Mouse (Mus musculus) embryonic facial prominence, embryonic 14.5 days (tissue): ENCODE measurements around the gene Cbx7. TPM values are rescaled to one million over a fixed set of nuclear protein-coding genes. Genes with fewer than 3 reads are reported as not detected.

Source experiments
- ATAC-seq: fragments of 200-750 bp; cut with Nextera tagmentation; 2 replicates; pipeline ENCODE4 v1.8.0; 2017; ENCODE audit warnings: low read depth, moderate number of reproducible peaks, moderate TSS enrichment
- DNase-seq: peaks from one replicate; pipeline ENCODE4 v3.0.0-alpha.2; 2015; ENCODE audit warnings: low spot score
- H3K27ac ChIP-seq: fragments of 300-500 bp; sonication (generic); replicated peaks from 2 replicates; pipeline ENCODE4 v1.5.1; 2014; ENCODE audit warnings: low read depth, mild to moderate bottlenecking, low read length, moderate library complexity
- H3K27me3 ChIP-seq: fragments of 300-500 bp; sonication (generic); replicated peaks from 2 replicates; pipeline ENCODE4 v1.6.1; 2014; ENCODE audit warnings: low read length; ENCODE audit not compliant: control insufficient read depth, insufficient read depth
- H3K36me3 ChIP-seq: fragments of 300-500 bp; sonication (generic); 2 replicates; pipeline ENCODE4 v1.6.1; 2014; ENCODE audit warnings: low read length, mixed read lengths; ENCODE audit not compliant: control insufficient read depth, insufficient read depth
- H3K4me1 ChIP-seq: fragments of 300-500 bp; sonication (generic); 2 replicates; pipeline ENCODE4 v1.6.1; 2014; ENCODE audit warnings: antibody characterized with exemption, low read length; ENCODE audit not compliant: control insufficient read depth, insufficient read depth
- H3K4me2 ChIP-seq: fragments of 300-500 bp; sonication (generic); 2 replicates; pipeline ENCODE4 v1.6.1; 2014; ENCODE audit warnings: low read depth, mild to moderate bottlenecking, low read length, moderate library complexity, mixed read lengths
- H3K4me3 ChIP-seq: fragments of 300-500 bp; sonication (generic); 2 replicates; pipeline ENCODE4 v1.5.1; 2014; ENCODE audit warnings: low read depth, mild to moderate bottlenecking, low read length
- H3K9ac ChIP-seq: fragments of 300-500 bp; sonication (generic); 2 replicates; pipeline ENCODE4 v1.6.1; 2014; ENCODE audit warnings: low read depth, mild to moderate bottlenecking, low read length, moderate library complexity, mixed read lengths
- H3K9me3 ChIP-seq: fragments of 300-500 bp; sonication (generic); 2 replicates; pipeline ENCODE4 v1.6.1; 2016; ENCODE audit warnings: low read length; ENCODE audit not compliant: control insufficient read depth
- WGBS: fragments of 180-500 bp; shearing (Covaris S2); extraction: QIAGEN DNeasy Blood & Tissue Kit; methylation state at CpG from one replicate; pipeline ENCODE4 v1.1.7; 2014; 5-methylcytosine and 5-hydroxymethylcytosine counted together
- polyA plus RNA-seq: library from polyadenylated mRNA; unstranded; fragments of >200 nt; fragmentation: Nextera tagmentation; extraction: Ambion mirVana; gene quantifications from 2 replicates; pipeline ENCODE4 v1.2.1, GENCODE M21; 2014

Cbx7 gene
- polyA plus RNA-seq, 1 experiment from 2014 or later: 1.5 TPM

DNA sequence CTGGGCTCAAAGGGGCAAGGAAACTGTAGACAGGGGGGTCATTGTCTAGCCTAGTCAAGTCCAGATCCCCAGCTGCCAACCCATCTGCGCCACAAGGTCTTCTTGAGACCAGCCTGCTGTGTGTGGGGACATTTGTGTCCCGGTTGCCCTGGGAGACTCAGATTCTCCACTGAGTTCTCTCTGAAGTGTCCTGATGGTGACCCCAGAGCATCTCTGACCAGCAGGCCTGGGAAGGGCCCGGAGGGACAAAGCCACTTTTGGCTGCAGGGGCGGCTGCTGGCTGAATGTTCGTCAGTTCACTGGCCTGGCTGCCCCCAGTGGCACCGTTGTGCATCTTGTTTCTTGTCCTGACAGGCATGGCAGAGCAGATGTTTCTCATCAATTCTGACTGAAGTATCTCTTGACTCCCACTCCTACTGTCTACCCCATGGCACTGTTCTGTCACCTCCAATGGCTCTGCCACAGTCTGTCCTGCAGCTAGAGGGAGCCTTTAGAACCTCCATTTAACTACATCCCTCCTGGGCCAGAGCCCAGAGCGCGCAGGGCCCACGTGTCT, 9.5 kb downstream of the Cbx7 start:
- Histone ChIP-seq H3K36me3 (no peaks in the 10 kb centered on the region), H3K4me3 (no peak overlapping the region), H3K9ac (no peak overlapping the region), H3K9me3 (no peaks in the 10 kb centered on the region), H3K4me2 (no peak overlapping the region), H3K4me1 (no peaks in the 10 kb centered on the region), H3K27ac (no peak overlapping the region), H3K27me3 (no peaks in the 10 kb centered on the region)
- ATAC-seq: peak; percentile 44; the same call in 1 of the 2 replicates
- 50% methylated on average over 9 of the region's 9 CpGs for WGBS
- peak; percentile 23 for DNase-seq

DNA sequence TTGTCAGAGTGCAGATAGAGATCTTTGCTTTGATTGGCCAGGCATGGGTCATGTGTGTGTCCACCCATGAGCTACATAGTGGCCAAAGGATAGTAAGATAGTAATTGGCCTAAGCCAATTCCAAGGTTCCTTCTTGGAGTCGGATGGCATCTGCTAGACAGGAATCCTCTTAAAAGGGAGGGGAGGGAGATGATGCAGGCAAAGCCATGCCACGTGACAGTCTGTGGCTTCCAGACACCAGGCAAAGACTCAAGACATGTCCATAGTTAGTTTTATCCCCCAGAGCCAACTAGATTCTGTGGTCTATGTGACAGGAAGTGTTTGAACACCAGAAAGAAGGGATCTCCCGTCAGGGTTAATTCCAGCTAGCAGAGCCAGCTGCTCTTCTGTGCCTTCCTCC, 12.5 kb downstream of the Cbx7 start:
- no peak for ATAC-seq
- H3K4me1 ChIP-seq: no peaks in the 10 kb centered on the region
- 27% methylated on average over 3 of the region's 3 CpGs for whole genome bisulfite sequencing
- H3K27ac ChIP-seq: no peak overlapping the region
- H3K9ac ChIP-seq: no peak overlapping the region
- H3K4me2 ChIP-seq: no peak overlapping the region
- H3K36me3 ChIP-seq: no peaks in the 10 kb centered on the region
- no peaks in the 10 kb centered on the region for H3K9me3 ChIP-seq
- peak; percentile 10 for DNase-seq
- H3K4me3 ChIP-seq: no peak overlapping the region
- no peaks in the 10 kb centered on the region for H3K27me3 ChIP-seq

DNA sequence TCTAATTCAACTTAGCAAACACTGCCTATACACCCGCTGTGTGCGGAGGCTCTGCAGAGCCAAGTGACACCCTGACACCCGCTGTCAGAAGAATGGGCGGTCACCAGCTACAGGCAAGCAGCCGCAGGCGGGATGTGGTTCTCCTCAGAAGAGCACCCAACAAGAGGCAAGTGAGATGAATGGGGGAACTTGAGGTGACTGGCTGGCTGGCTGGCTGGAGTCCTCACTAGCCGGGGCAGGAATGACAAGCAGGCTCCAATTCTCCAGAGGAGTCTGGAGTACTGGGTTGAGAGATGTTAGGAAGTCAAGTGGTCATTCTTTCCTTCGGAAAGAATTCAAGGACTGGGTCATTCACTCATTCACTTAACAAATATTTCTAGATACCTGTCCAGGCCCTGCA, 14.4 kb downstream of the Cbx7 start:
- H3K4me1 ChIP-seq: peaks cover 9% of the 10 kb centered on the region
- no peaks in the 10 kb centered on the region for H3K9me3 ChIP-seq
- DNase-seq: no peak
- no peak overlapping the region for H3K4me3 ChIP-seq
- H3K27me3 ChIP-seq: no peaks in the 10 kb centered on the region
- no peak overlapping the region for H3K9ac ChIP-seq
- WGBS: 88% methylated on average over 8 of the region's 8 CpGs
- H3K36me3 ChIP-seq: no peaks in the 10 kb centered on the region
- ATAC-seq: no peak
- no peak overlapping the region for H3K4me2 ChIP-seq
- no peak overlapping the region for H3K27ac ChIP-seq

DNA sequence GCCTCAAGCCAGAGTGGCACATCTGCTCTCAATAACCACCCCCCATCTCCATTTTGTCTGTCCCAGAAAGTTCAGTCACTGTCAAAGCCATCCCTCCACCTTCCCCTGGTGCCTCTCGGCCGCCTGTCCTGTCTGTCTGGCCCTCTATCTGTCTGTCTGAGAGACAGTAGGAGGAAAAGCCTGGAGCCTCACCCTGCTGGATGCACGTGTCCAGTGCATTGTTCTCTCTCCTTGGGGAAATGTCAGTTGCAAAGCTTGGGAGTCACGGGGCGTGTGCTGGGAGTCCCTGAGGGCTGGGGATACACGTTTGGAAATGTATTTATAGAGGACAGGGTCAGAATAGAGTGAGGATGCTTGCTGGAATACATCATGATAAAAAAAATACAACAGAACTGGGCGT, 17.4 kb downstream of the Cbx7 start:
- 59% methylated on average over 7 of the region's 7 CpGs for WGBS
- Histone ChIP-seq H3K9ac (no peak overlapping the region), H3K4me1 (peaks cover 29% of the 10 kb centered on the region), H3K27me3 (no peaks in the 10 kb centered on the region), H3K9me3 (no peaks in the 10 kb centered on the region), H3K4me3 (no peak overlapping the region), H3K36me3 (no peaks in the 10 kb centered on the region), H3K4me2 (no peak overlapping the region), H3K27ac (no peak overlapping the region)
- DNase-seq (no peak), ATAC-seq (no peak)

DNA sequence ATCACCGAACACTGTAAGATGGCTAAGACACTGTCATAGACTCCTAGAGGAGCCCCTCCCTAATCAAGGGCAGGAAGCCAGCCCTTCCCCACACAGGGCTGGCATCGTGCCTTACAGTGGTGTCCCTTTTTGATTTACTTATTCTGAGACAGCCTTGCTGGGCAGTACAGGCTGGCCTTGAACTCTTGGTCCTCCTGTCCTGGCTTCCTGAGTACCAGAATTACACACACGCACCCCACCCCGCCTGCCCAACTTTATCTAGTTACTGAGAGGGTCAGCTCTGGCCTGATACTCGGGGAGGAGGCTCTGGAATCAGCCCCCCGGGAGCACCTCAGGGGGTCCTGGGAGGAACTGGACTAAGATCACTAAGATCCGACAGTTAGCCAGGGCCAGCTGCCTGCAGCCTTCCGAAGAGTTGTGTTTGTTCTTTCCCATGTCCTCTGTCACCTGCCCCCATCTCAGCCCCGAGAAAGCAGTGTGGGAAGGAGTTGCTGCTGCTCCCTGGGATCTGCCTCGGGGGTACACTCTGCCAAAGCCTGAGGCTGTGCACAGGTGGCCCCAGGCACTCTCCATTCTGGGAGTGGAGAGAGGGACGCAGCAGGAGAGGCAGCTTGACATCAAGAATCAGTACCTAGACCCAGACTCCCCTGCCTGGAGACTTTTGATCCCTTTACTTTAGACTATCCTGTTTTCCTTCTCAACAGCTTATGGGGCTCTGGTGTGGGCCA, 18.3 kb downstream of the Cbx7 start:
- 44% methylated on average over 11 of the region's 11 CpGs for WGBS
- DNase-seq: peak; percentile 48
- peak overlapping the region; percentile 12; the same call in 1 of the 2 replicates for H3K27ac ChIP-seq
- H3K9ac ChIP-seq: peak overlapping the region; percentile 20; the same call in 1 of the 2 replicates
- H3K4me3 ChIP-seq: no peak overlapping the region
- no peaks in the 10 kb centered on the region for H3K36me3 ChIP-seq
- H3K9me3 ChIP-seq: no peaks in the 10 kb centered on the region
- H3K4me1 ChIP-seq: peaks cover 29% of the 10 kb centered on the region
- no peak overlapping the region for H3K4me2 ChIP-seq
- ATAC-seq: no peak
- H3K27me3 ChIP-seq: no peaks in the 10 kb centered on the region

DNA sequence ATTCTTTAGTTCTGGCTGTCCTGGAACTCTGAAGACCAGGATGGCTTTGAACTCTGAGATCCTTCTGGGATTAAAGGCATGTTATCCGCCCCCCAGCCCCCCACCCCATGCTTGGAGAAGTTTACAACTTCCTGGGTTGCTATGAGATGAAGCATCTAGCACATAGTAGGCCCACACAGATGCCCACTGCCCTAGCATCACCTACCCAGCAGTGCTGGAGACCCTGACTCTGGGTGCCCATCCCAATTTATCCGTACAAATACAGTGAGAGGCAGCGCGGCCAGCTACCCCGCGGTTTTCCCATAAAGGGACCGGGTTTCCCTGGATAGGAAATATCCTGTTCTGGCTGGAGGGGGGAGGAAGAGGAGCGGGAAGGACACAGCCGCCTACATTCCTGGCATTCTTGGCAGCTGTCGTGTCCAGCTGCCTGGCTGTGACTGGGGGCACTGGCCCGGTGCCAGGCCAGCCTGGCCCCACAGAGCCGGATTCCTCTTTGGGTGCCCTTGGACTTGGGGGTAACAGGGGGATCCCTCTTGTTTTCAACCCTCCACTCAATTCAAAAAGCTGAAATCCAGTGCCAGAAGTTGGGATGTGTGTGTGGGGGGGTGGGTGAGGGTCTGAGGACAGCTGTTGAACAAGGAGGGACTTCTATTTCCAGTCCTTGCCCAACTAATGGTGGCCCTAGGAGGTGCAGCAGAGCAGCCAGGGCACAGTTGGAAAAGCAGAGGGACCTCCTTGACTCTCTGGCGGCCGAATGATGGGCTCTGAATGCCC, 19.0 kb downstream of the Cbx7 start:
- peak; percentile 80 for DNase-seq
- Histone ChIP-seq H3K4me1 (peaks cover 29% of the 10 kb centered on the region), H3K27me3 (no peaks in the 10 kb centered on the region), H3K4me3 (no peak overlapping the region), H3K9me3 (no peaks in the 10 kb centered on the region), H3K4me2 (no peak overlapping the region; the same call in 1 of the 2 replicates), H3K27ac (peak overlapping the region; percentile 65; the same call in 1 of the 2 replicates), H3K9ac (peak overlapping the region; percentile 20; the same call in 1 of the 2 replicates), H3K36me3 (no peaks in the 10 kb centered on the region)
- ATAC-seq: peak; percentile 20; the same call in 1 of the 2 replicates
- WGBS: 28% methylated on average over 14 of the region's 14 CpGs

DNA sequence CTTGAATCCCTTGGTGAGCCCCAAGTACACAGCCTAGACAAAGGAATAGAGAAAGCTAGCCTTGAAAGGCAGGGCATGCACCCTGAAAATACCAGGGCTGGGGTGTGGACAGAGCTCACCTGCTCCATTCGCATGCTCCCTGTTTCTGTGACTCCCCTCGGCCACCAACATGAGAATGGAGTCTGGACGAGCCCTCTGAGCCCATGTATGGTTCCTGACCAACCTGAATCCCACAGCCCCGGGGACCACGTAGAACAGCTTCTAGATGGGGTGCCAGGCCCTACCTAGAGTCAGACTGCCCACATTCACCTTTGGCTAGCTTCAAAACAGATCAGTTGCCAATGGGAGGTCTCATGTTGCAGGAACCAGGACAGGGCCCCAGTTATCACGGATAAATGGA, 19.7 kb downstream of the Cbx7 start:
- 56% methylated on average over 6 of the region's 6 CpGs for WGBS
- H3K36me3 ChIP-seq: no peaks in the 10 kb centered on the region
- DNase-seq (no peak), ATAC-seq (no peak)
- peaks cover 29% of the 10 kb centered on the region for H3K4me1 ChIP-seq
- H3K4me3 ChIP-seq: no peak overlapping the region
- H3K27ac ChIP-seq: peak overlapping the region; percentile 65; the same call in 1 of the 2 replicates
- no peaks in the 10 kb centered on the region for H3K9me3 ChIP-seq
- H3K9ac ChIP-seq: 0 out of 2 replicates have a peak overlapping the region, but pooled peaks have one; percentile 1
- H3K27me3 ChIP-seq: no peaks in the 10 kb centered on the region
- H3K4me2 ChIP-seq: no peak overlapping the region

DNA sequence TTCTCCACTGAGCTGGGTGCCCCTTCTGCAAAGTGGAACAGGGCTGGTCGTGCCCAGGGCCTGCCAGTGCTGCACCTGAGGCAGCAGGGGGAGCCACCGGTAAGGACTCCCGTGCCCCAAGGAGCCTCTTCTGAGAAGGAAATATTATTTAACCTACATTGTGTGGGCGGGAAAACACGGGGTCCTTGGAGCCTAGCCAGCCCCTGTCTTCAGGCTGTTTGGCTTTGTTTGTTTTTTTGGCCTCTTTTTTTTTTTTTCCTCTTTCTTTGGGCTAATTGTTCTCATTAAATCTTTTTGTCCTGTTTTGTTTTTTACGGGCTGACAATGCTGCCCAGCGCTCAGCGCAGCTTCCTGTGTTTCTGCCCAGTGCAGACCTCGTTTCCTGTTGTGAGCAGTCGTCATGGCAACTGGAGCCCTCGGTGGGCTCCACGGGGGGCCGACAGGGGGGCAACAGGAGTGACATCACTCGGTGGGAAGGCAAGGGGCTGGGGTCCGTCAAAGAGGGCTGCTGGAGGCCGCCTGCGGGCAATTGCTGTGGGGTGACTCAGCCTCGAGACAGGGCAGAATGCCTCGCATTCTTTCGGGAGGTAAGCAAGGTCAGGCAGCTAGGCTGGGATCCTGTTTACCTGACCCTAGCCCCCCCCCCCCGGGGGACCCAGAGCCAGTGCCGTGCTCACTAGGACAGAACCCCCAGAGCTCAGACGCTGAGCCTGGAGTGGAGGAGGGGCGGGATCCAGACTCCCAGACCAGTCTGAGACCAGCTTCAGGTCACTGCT, 20.5 kb downstream of the Cbx7 start:
- peaks cover 29% of the 10 kb centered on the region for H3K4me1 ChIP-seq
- H3K4me3 ChIP-seq: peak overlapping the region; percentile 17
- H3K27me3 ChIP-seq: no peaks in the 10 kb centered on the region
- 2% methylated on average over 21 of the region's 24 CpGs for WGBS
- DNase-seq (peak; percentile 86), ATAC-seq (peak; percentile 47)
- H3K27ac ChIP-seq: peak overlapping the region; percentile 65; the same call in 1 of the 2 replicates
- H3K9ac ChIP-seq: peak overlapping the region; percentile 48
- no peaks in the 10 kb centered on the region for H3K36me3 ChIP-seq
- no peaks in the 10 kb centered on the region for H3K9me3 ChIP-seq
- H3K4me2 ChIP-seq: peak overlapping the region; percentile 57
